Mouse (Mus musculus): ENCODE results near the gene Hsd17b2.

Gene Hsd17b2

DNA sequence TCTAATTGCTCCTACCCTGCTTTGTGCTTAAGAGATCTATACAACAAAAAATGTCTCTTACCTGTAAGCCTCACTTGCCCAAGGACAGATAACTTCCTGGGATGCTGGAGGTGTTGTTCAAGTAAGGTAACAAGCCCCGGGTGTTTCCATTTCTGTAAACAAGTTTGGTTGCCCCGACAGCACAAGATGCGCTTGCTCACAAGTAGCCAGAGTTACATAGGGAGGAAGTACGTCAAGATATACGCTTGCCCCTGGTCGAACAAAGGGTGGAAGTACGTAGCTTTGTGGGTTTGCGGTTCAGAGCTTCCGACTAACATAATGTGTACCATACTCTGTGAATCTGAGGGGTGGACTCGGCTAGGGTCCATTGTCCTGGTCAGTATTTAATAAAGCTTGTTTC, 74.4 kb downstream of the Hsd17b2 start:
- no peak for DNase-seq

DNA sequence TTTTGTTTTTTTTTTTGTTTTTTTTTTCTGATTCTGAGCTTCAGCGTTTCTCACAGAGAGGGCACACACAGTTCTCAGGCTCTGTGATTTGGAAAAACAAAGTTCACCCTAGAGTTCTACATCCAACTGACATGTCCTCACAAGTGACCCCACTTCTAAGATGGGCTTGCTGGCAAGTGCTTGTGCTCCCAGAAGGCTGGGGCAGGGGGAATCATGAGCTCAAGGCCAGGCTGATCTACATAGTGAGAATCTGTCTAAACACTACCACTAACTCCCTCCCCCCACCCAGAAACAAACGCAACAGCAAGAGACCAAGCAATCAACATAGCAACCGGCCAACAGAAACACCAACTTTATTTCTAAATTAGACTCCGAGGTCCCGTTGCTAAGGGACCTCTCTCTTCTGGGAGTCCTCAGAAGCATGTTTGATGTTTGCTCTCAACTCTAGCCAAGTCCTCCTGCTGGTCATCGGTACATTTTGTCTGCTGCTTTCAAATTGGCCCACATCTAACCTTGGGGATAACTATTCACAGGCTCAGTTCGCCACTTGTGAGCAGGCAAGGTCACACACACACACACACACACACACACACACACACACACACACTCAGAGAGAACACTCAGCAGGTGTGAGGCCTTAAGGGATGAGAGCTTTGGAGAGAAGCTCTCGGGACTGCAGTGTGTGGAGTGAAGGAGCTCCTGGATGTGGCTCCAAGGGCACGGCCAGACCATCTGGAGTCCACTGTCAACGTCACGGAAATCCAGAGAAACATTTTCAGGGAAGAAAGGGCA, 77.0 kb downstream of the Hsd17b2 start:
- DNase-seq = peak in 1 of 2 experiments; percentile 32

DNA sequence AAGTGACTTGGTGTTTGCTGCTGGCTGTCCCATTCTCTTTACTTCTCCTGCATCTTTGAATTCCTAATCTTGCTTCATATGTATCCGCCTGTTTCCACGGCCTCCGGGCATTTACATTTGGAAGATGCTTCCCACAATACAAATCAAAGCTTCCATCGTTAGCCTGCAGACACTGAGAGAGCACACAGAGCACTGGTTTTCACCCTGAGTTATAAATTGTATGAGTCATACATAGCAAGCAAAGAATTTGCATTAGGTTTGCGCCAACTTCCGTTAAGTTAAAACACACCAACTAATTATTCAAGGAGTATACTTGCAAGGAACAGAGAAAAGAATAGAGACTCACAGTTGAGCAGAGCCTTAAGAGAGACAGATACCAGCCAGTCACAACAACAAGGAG, 77.6 kb downstream of the Hsd17b2 start:
- DNase-seq = no peak

DNA sequence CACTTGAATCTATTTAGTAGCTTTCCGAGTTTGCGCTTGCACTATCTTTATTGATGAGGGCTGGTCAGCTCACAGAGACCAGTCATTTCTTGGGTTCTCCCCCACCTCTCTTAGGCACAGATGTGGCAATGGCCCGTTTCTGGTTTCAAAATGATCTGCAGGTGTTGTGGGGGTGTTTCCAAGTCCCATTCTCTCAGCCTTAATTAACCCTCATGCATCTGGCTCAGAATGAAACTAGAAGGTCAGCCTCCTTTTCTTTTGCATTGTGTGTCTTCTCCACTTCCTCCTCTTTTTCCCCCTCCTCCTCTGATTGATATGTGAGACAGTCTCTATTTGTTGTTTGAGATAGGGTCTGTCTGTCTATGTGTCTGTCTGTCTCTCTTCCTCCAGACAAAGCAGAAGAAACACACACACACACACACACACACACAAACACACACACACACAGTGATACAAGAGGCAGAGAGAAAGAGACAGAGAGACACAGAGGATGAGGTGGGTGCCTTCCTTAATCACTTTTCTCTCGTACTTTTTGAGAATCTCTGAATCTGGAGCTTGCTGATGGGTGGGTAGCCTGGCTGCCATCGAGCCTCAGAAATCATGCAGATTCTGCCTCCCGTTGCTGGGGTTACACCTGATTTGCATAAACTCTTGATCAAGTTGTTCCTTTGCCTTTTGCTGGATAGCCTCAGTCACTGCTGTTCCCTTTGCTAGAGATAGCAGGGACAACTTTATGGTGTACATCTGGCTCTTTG, 79.8 kb downstream of the Hsd17b2 start:
- peak in 1 of 2 experiments; percentile 14 for DNase-seq

DNA sequence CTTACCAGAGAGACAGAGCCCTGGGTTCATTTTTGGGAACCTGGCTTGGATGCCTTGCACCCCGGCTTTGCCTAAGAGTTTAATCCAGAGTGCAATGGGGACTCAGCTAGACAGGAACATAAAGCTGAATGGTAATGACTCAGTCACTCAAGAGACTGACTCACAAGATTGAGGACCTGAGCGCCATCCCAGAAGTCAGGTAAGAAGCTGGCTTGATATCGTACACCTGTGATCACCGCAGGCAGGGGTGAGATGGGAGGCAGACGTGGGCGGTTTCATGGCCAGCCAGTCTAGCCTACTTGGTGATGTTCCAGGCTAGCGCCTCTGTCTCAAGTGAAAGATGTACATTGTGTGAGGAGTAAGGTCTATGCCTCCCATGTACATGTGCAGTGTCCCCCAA, 81.3 kb downstream of the Hsd17b2 start:
- peak in 1 of 2 experiments; percentile 25 for DNase-seq

DNA sequence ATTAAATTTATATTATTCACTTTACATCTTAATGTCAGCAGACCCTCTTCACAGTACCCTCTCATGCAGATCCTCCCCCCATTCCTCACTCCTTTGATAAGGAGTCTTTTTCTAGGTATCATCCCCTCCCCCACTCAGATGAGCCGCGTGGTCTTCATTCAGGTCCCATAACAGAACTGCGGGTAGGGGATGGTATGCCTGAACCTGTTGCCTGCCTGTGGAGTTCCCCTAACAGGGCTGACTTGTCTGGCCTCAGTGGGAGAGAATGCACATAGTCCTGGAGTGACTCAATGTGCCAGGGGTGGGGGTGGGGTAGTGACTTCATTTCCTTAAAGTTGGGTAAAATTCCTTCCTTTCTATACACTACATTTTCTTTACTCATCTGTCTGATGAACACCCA, 84.7 kb downstream of the Hsd17b2 start:
- no peak for DNase-seq

DNA sequence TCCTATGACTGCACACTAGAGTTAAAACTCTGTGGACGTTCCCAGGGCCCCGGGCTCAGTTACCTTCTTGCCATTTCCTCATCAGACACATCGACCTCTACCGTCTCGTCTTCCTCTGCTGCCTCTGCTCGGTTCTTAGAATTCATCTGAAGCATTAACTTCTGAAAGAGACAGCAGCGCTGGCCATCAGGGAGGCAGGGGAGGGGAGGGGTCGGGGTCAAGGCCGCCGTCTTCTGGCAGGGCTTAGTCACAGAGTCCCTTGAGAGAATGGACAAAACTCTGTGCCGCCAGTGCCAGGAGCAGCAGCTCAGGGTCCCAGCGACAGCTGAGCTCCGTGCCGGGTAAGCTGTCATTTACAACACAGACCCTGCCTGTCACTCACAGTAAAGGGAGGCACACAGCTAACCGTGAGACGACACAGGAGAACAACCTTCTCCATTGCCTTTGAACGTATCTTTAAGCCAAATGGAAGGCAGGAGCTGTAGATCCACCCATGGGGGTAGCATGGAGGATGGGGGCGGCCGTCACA, 91.0 kb downstream of the Hsd17b2 start:
- no peak for DNase-seq

DNA sequence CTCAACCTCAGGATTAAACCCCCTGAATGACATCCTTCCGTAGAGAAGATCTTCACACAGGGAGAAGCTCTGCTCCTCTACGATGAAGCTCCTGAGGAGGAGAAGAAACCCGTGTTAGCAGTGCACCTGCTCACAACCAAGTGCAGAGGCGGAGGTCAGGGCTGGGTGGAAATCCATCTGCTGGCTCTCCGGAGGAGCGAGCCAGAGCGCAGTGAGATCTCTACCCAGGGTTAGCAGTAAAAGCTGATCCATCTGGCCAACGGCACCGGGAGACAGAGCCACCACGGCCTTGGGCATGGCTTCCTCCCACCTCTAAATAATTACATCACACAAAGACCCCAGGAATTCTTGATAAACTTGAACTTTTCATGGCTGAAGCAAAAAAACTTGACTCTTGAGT, 92.9 kb downstream of the Hsd17b2 start:
- DNase-seq = no peak

DNA sequence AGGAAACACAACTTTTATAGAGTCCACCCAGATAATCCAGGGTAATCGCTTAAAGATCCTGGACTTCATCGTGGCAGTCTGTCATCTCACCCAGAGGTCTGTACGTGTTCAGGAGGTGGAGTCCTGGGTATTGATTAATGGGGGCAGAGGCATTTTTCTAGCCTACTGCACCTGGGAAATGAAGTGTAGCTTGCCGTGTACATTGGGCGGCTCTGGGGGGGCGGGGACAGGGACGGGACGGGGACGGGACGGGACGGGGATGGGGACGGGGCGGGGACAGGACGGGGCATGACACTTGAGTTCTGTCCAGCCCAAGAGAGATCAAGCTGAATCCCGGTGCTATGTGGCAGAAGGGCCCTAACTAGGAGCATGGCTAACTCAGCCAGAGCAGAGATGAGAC, 94.8 kb downstream of the Hsd17b2 start:
- no peak for DNase-seq

DNA sequence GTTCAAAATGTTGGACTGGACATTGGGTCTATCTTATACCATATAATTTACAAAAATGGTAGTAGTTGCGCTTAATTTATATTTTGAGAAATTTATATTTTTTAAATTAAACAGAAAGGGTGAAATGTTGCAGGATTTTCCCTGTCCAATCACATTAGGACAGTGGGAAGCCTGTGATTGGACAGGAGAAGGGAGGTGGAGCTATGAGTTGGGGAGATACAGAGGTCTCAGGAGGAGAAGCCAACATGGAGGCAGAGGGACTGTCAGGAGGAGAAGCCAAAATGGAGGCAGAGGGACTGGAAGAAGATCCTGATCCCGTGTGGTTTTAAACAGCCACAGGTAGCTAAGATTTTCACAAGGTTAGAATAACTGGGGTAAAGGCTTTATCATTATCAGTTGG, 96.4 kb downstream of the Hsd17b2 start:
- DNase-seq = no peak

DNA sequence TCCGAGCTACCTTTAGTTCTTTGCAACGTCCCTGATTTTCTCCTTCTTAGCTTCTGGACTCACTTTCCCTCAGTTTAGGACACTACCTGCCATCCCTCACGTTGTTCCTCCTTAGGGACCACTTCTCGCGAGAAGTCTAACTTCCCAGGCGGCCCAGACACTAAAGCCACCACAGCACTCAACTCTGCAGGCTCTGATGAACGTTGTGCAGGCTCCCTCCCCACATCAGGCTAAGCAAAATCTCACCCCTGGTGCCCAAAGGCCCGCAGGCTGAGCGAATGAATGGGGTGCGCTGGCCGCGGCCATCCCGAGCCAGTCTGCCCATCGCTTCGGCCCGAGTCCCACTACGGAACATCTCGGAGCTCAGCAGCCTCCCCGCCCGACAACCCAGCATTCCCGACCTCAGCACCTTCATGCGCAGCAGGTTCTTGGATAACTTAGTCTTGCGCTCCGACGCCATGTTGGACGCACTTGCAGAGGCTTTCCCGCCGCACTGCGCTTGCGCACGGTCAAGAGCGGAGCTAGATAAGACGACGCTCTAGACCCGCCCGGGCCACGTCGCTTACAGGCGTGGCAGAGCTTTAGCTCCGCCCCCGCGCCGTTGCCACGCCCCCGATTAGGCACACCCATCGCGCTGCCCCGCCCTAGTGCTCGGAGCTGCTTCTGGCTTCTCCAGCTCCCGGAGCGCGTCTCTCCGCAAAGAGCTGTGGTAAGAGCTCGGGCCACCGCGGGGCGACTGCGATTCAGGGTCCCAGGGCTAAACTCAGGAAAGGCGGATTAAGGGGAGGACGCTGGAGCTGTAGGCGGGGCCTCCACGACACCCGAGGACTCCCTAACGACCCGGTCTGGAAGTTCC, 100.0 kb downstream of the Hsd17b2 start, which contains the start of gene Mphosph6:
Gene Mphosph6 (minus strand): TSS at position 501 of the 856 bp plus-strand sequence.
- DNase-seq = peak; percentile 98 to 99

DNA sequence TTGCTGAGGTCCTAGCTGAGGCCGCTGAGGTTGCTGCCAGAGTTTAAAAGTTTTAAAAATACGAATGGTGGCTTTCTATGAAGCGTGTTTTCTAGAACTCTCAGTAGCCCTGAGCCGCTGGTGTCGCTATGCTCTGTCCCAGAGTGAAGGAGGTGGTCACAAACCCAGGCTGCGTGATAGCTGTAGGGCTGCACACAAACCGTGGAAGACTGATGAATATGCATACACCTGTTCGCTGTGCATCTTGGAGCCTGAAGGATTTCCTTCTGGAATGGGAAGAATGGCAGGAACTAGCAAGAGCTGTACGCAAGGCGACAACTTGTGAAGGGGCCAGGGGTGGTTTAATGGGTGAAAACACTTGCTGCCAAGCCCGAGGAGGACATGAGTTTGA, 100.6 kb downstream of the Hsd17b2 start:
- no peak for DNase-seq

DNA sequence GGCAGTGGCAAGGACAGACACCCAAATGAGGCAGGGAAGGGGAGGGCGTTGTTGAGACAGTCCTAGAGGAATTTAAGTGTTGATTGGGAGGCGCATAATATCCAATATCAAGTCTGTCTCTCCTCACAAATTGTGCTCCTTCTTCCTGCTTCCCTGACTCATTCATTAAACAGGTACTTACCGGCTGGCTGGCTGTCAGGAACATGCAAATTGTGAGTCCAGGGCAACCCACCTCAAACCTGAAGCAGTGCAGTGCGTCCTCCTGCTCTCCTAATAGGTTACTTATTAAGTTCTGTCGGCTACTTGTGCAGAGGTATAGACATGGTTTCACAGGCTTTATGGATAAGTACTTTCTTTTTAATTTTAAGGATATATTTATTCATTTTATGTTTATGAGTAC, 103.7 kb downstream of the Hsd17b2 start:
- peak; percentile 62 to 88 for DNase-seq

Measured in kidney, postnatal 25 days (tissue).